Mouse (Mus musculus): Measurements from ENCODE around the gene Top2a. TPM values are rescaled to one million over a fixed set of nuclear protein-coding genes. Genes with fewer than 3 reads are reported as not detected.

Top2a gene
- polyA plus RNA-seq, 1 experiment: 7.1 TPM

DNA sequence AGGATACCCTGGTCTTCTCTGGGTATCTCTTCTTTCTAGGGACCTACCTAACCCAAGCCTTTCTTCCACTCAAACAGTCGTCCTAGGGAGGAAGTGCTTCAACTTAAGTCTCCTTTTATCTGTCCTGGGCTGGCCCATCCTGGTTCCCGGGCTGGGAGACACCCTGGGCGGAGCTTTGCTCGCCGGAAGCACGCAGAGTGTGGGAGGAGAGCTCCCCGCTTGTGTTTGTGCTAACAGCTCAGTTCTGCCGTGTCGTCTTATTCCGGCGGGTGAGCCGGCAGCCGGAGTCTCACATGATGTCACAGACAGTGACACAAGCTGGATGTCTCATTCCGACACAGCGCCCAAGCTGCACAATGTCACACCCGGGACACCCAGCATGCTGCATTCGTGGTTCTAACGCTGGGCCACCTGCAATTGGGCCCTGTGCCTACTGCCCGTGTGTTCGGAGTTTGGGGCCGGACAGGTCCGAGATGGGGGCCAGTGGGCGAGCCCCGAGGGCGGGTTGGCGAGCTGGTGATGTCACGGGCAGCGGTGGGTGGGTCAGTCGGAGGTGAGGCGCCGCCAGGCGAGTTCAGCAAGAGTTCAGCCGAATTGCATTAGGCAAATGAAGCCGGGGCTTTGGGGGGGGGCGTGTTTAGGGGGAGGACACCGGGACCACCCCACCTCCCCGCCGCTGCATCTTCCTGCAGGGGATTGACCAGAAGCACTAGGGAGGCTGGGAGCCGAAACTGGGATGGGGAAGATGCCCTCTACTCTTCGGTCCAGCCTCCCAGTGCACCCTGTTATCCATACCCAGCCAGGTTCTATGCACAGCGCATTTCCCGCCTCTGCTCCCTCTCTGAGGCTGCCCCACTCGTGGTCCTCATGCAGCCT lies 64.3 kb downstream of the Top2a start:
- Histone ChIP-seq H3K4me3 (replicated peaks) (peak overlapping the region; percentile 69), H3K9me3 (ENCODE audit: control insufficient read depth, low read length) (peaks cover 5% of the 10 kb centered on the region; the same call in 1 of the 2 replicates), H3K36me3 (ENCODE audit: control insufficient read depth) (no peaks in the 10 kb centered on the region), H3K27me3 (ENCODE audit: control insufficient read depth) (peaks cover 56% of the 10 kb centered on the region), H3K4me1 (ENCODE audit: control insufficient read depth) (peaks cover 52% of the 10 kb centered on the region)
- TF ChIP-seq GATA1 (IDR thresholded peaks at IDR 0.05; ENCODE audit: low read length) (no peak), TAL1 (IDR thresholded peaks at IDR 0.05; ENCODE audit: low read length) (no peak)

DNA sequence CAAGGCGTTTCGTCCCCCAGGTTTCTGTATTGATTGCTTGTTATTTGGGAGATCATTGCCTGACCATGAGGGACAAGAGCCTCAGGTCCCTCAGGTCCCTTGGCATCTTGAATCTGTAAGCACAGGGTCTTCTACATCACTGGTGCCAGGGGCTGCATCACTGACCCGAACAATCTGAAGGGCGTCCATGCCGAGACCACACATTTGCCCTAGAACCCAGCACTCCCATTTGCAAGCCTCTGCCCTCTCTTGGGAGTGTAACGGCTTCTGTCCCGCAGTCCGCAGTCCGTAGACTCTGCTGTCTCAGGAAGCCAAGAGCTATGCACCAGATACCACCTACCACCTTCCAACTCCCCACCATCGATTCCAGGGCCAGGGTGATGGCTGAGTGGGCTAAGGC lies 67.6 kb downstream of the Top2a start:
- Histone ChIP-seq H3K4me3 (replicated peaks) (no peak overlapping the region), H3K4me1 (ENCODE audit: control insufficient read depth) (peaks cover 51% of the 10 kb centered on the region), H3K27me3 (ENCODE audit: control insufficient read depth) (peaks cover 23% of the 10 kb centered on the region), H3K9me3 (ENCODE audit: control insufficient read depth, low read length) (peaks cover 2% of the 10 kb centered on the region; the same call in 1 of the 2 replicates), H3K36me3 (ENCODE audit: control insufficient read depth) (no peaks in the 10 kb centered on the region)
- no peak for TF ChIP-seq GATA1 (IDR thresholded peaks at IDR 0.05; ENCODE audit: low read length)
- no peak for TF ChIP-seq TAL1 (IDR thresholded peaks at IDR 0.05; ENCODE audit: low read length)

DNA sequence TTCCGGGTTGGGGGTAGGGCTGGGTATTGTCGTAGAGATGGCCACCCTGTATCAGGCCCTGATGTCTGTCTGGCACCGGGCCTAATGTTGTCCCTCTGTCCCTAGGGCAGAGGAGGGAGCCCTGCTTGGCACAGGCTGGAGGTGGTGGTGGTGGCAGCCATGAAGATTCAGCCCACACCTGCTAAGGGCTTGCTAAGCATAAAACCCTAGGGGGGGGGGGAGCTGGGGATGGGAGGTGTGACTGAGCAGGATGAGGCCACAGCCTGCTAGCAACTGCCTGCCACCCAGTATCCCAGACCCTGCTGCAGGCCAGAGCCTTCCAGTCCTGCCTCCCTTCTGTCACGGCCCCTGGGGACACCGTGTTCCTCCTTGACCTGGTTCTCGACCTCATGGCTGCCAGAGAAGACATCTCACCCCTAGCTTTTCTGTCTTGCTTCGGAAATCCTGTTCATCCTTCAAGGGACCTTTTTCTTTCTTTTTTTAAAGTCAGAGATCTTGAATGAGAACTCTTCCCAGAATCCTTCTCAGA lies 68.2 kb downstream of the Top2a start:
- Histone ChIP-seq H3K27me3 (ENCODE audit: control insufficient read depth) (peaks cover 17% of the 10 kb centered on the region), H3K4me3 (replicated peaks) (no peak overlapping the region), H3K4me1 (ENCODE audit: control insufficient read depth) (peaks cover 46% of the 10 kb centered on the region), H3K9me3 (ENCODE audit: control insufficient read depth, low read length) (no peaks in the 10 kb centered on the region), H3K36me3 (ENCODE audit: control insufficient read depth) (no peaks in the 10 kb centered on the region; the same call in 1 of the 2 replicates)
- no peak for TF ChIP-seq TAL1 (IDR thresholded peaks at IDR 0.05; ENCODE audit: low read length)
- no peak for TF ChIP-seq GATA1 (IDR thresholded peaks at IDR 0.05; ENCODE audit: low read length)

DNA sequence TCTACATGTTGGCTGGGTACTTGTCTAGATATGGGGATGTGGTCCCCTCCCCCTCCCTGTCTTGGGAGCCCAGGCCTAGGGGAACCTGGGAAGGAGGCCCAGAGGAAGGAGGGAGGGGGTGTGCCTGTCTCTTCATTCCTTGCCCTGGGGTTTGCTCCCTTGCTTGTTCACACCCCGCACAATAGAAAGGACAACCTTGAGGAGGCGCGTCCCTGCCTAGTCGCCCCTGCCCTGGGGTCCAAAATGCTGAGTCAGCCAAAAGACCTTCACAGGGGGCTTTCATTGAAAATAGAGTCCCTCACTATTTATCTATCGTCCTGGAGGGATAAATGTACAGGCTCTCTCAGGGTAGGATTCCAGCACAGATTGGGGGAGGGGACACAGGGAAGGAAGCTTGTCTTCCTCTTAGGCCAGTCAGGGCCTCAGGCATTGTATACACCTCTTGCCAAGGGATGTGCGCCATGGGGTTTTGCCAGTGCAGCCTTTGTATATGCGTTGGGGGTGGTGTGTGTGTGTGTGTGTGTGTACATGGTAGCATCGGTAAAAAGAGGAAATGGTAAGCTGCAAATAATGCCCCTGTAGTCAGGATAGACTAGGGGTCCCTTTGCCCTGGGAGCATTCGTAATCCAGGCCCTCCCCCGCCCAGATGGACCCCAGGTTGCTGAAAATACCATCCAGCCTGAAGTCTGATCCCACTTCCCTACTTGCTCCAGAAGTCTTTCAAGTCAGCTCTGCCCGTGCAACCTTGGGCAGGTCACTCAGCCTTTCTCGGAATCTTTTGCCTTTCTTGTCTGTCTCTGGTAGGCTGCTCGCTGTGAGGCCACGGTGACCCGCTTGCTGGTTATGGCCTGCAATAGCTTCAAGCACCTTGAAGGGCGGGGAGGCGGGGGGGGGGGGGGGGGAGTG lies 68.9 kb downstream of the Top2a start:
- H3K36me3 ChIP-seq (ENCODE audit: control insufficient read depth): no peaks in the 10 kb centered on the region; the same call in 1 of the 2 replicates
- peaks cover 38% of the 10 kb centered on the region for H3K4me1 ChIP-seq (ENCODE audit: control insufficient read depth)
- no peak overlapping the region for H3K4me3 ChIP-seq (replicated peaks)
- no peaks in the 10 kb centered on the region for H3K9me3 ChIP-seq (ENCODE audit: control insufficient read depth, low read length)
- no peak for TF ChIP-seq TAL1 (IDR thresholded peaks at IDR 0.05; ENCODE audit: low read length)
- no peak for TF ChIP-seq GATA1 (IDR thresholded peaks at IDR 0.05; ENCODE audit: low read length)
- peaks cover 10% of the 10 kb centered on the region for H3K27me3 ChIP-seq (ENCODE audit: control insufficient read depth)

DNA sequence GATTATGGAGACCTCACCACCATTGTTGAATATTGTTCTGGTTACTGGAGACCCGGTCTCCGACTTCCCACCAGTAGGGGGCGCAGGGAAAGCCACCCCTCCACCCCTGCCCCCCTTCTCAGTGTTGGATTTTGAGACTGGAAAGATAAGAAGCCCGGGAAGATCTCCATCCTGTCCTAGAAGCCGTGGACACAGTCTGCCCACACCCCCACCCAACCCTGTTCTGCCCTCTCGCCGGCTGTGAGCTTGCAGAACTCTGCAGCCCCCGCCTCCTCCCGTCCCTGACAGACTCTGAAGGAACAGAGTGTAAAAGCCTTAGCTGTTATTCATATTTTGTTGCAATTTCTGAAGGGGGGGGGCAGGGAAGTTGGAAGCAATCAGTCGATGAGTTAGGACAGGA lies 69.6 kb downstream of the Top2a start:
- TF ChIP-seq GATA1 (IDR thresholded peaks at IDR 0.05; ENCODE audit: low read length) (no peak), TAL1 (IDR thresholded peaks at IDR 0.05; ENCODE audit: low read length) (no peak)
- Histone ChIP-seq H3K4me3 (replicated peaks) (no peak overlapping the region), H3K4me1 (ENCODE audit: control insufficient read depth) (peaks cover 32% of the 10 kb centered on the region), H3K9me3 (ENCODE audit: control insufficient read depth, low read length) (no peaks in the 10 kb centered on the region), H3K27me3 (ENCODE audit: control insufficient read depth) (peaks cover 3% of the 10 kb centered on the region), H3K36me3 (ENCODE audit: control insufficient read depth) (no peaks in the 10 kb centered on the region; the same call in 1 of the 2 replicates)

DNA sequence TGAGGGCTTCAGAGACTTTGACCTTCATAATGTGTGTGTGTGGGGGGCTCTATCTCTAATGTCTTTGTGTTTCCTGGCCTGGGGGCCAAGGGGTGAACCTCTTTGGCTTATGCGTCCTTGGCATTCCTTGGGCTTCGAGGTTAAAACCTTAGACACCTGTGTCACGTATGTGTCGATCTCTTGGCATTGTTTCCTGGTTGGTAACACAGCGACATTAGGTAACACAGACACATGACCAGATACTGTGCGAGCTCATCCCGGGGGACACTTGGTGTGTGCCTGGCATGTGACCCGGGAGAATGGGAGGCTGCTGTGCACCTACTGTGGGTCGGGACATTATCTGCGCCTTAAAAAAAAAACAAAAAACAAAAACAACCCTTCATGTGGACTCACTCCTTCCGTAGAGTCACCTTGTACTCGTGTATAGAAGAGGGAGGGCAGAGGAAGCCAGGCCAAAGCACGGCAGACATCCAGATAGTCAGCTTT lies 70.1 kb downstream of the Top2a start:
- Histone ChIP-seq H3K27me3 (ENCODE audit: control insufficient read depth) (peaks cover 2% of the 10 kb centered on the region; the same call in 1 of the 2 replicates), H3K9me3 (ENCODE audit: control insufficient read depth, low read length) (no peaks in the 10 kb centered on the region), H3K36me3 (ENCODE audit: control insufficient read depth) (no peaks in the 10 kb centered on the region; the same call in 1 of the 2 replicates), H3K4me1 (ENCODE audit: control insufficient read depth) (peaks cover 30% of the 10 kb centered on the region), H3K4me3 (replicated peaks) (no peak overlapping the region)
- TF ChIP-seq GATA1 (IDR thresholded peaks at IDR 0.05; ENCODE audit: low read length) (no peak), TAL1 (IDR thresholded peaks at IDR 0.05; ENCODE audit: low read length) (no peak)

DNA sequence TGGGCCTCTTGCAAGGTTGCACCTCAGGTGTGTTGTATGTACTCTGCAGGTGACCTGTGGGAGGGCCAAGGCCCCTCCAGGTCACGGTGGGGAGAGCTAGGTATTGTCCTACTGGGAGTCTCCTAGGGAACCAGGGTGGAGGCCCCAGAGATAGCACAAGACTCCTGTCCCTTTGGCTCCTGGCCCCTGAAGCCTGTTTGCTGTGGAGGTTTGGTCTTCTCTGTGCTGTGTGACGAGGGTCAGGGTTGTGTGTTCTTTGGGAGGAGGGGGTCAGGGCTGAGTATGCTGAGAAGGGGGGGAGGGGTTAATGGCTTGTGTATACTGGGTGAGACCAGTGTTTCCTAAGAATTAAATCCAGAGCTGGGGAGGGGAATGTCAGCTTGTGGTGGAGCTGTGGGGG lies 70.6 kb downstream of the Top2a start:
- TF ChIP-seq TAL1 (IDR thresholded peaks at IDR 0.05; ENCODE audit: low read length) (no peak), GATA1 (IDR thresholded peaks at IDR 0.05; ENCODE audit: low read length) (no peak)
- peaks cover 31% of the 10 kb centered on the region for H3K4me1 ChIP-seq (ENCODE audit: control insufficient read depth)
- H3K36me3 ChIP-seq (ENCODE audit: control insufficient read depth): no peaks in the 10 kb centered on the region; the same call in 1 of the 2 replicates
- H3K9me3 ChIP-seq (ENCODE audit: control insufficient read depth, low read length): no peaks in the 10 kb centered on the region
- H3K4me3 ChIP-seq (replicated peaks): no peak overlapping the region
- H3K27me3 ChIP-seq (ENCODE audit: control insufficient read depth): peaks cover 4% of the 10 kb centered on the region

DNA sequence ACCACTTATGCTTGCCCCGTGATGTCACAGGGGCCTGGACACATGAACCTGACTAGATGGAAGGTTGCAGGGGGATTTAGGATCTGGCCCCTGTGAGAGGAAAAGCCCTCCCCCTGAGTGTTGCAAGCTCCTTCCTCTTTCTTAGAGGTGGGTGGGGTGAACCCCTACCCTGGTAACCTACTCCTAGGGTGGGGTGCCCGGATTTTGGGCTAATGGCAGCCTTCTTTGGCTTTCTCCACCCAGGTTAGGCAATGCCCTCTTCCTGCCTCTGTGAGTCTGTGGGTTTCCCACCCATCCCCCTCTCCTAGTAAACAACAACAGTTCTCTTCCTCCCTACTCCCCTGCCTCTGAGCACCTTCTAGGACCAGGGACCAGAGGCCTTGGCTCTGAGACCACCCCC lies 71.3 kb downstream of the Top2a start:
- Histone ChIP-seq H3K9me3 (ENCODE audit: control insufficient read depth, low read length) (no peaks in the 10 kb centered on the region), H3K36me3 (ENCODE audit: control insufficient read depth) (no peaks in the 10 kb centered on the region; the same call in 1 of the 2 replicates), H3K4me1 (ENCODE audit: control insufficient read depth) (peaks cover 37% of the 10 kb centered on the region), H3K27me3 (ENCODE audit: control insufficient read depth) (peaks cover 7% of the 10 kb centered on the region), H3K4me3 (replicated peaks) (no peak overlapping the region)
- TF ChIP-seq GATA1 (IDR thresholded peaks at IDR 0.05; ENCODE audit: low read length) (no peak), TAL1 (IDR thresholded peaks at IDR 0.05; ENCODE audit: low read length) (no peak)
